Mouse (Mus musculus): ENCODE results near the gene Agbl1.

- TF ChIP-seq CTCF (IDR thresholded peaks at IDR 0.05; ENCODE audit: borderline replicate concordance, insufficient read depth, low read length) (no peak), POLR2A (IDR thresholded peaks at IDR 0.05; ENCODE audit: low read depth, low read length) (no peak)
Observed at GRCm38 (mm10) chr7:76218546-76218945, 11.1 kb upstream of the Agbl1 start.

All from embryonic fibroblast, embryonic 13.5 days (primary cell).